Mouse (Mus musculus) liver, embryonic 13.5 days (tissue): Measurements from ENCODE around the gene Slc2a3. TPM values are rescaled to one million over a fixed set of nuclear protein-coding genes. Genes with fewer than 3 reads are reported as not detected.

Experiments
- ATAC-seq: fragments of 200-750 bp; cut with Nextera tagmentation; 2 replicates; pipeline ENCODE4 v1.8.0; 2017; ENCODE audit warnings: low read depth, mild to moderate bottlenecking, moderate number of reproducible peaks, moderate library complexity
- DNase-seq: peaks from one replicate; pipeline ENCODE4 v3.0.0; 2022
- H3K27ac ChIP-seq: fragments of 300-500 bp; sonication (generic); 2 replicates; pipeline ENCODE4 v1.5.1; 2015; ENCODE audit warnings: moderate library complexity, mild to moderate bottlenecking, inconsistent platforms
- H3K27me3 ChIP-seq: fragments of 300-500 bp; sonication (generic); 2 replicates; pipeline ENCODE4 v1.6.1; 2015; ENCODE audit warnings: mild to moderate bottlenecking, inconsistent platforms
- H3K36me3 ChIP-seq: fragments of 300-500 bp; sonication (generic); 2 replicates; pipeline ENCODE4 v1.6.1; 2015; ENCODE audit warnings: mild to moderate bottlenecking, inconsistent platforms
- H3K4me1 ChIP-seq: fragments of 300-500 bp; sonication (generic); replicated peaks from 2 replicates; pipeline ENCODE4 v1.6.1; 2015; ENCODE audit warnings: inconsistent platforms
- H3K4me2 ChIP-seq: fragments of 300-500 bp; sonication (generic); 2 replicates; pipeline ENCODE4 v1.6.1; 2015; ENCODE audit warnings: inconsistent platforms, mild to moderate bottlenecking, moderate library complexity
- H3K4me3 ChIP-seq: fragments of 300-500 bp; sonication (generic); replicated peaks from 2 replicates; pipeline ENCODE4 v1.5.1; 2015; ENCODE audit warnings: mild to moderate bottlenecking, inconsistent platforms
- H3K9ac ChIP-seq: fragments of 300-500 bp; sonication (generic); 2 replicates; pipeline ENCODE4 v1.6.1; 2015; ENCODE audit warnings: mild to moderate bottlenecking, inconsistent platforms
- H3K9me3 ChIP-seq: fragments of 300-500 bp; sonication (generic); replicated peaks from 2 replicates; pipeline ENCODE4 v1.6.1; 2016; ENCODE audit warnings: inconsistent platforms
- WGBS: fragments of 180-500 bp; shearing (Covaris S2); methylation state at CpG from one replicate; pipeline ENCODE4 v1.1.7; 2015; ENCODE audit not compliant: insufficient replicate concordance; 5-methylcytosine and 5-hydroxymethylcytosine counted together
- polyA plus RNA-seq: library from polyadenylated mRNA; unstranded; fragments of >200 nt; fragmentation: Nextera tagmentation; extraction: Ambion mirVana; gene quantifications from 2 replicates; pipeline ENCODE4 v1.2.1, GENCODE M21; 2015

Slc2a3 gene
- polyA plus RNA-seq, 1 experiment from 2014 or later, result 18.6 TPM

- H3K4me2 ChIP-seq, result no peak overlapping the region
- no peaks in the 10 kb centered on the region for H3K27me3 ChIP-seq
- peaks cover 44% of the 10 kb centered on the region for H3K4me1 ChIP-seq
- H3K27ac ChIP-seq, result peak overlapping the region; percentile 59; the same call in 1 of the 2 replicates
- ATAC-seq (peak; percentile 30), DNase-seq (peak; percentile 79)
- no peak overlapping the region for H3K9ac ChIP-seq
- no peak overlapping the region for H3K4me3 ChIP-seq
- WGBS, result 3% methylated on average over 5 of the region's 5 CpGs
- no peaks in the 10 kb centered on the region for H3K9me3 ChIP-seq
- no peaks in the 10 kb centered on the region for H3K36me3 ChIP-seq
Measured at GRCm38 (mm10) chr6:122804418-122804817, 3.0 kb upstream of the Slc2a3 start.

GRCm38 (mm10) chr6:122801801-122802514 lies 518 bp upstream of the Slc2a3 start:
- peak overlapping the region; percentile 94 for H3K9ac ChIP-seq
- H3K27ac ChIP-seq, result peak overlapping the region; percentile 88
- H3K36me3 ChIP-seq, result peaks cover 1% of the 10 kb centered on the region; the same call in 1 of the 2 replicates
- peak overlapping the region; percentile 75 for H3K4me3 ChIP-seq
- ATAC-seq (peak; percentile 81), DNase-seq (peak; percentile 62)
- WGBS, result 2% methylated on average over 34 of the region's 34 CpGs
- H3K9me3 ChIP-seq, result no peaks in the 10 kb centered on the region
- no peaks in the 10 kb centered on the region for H3K27me3 ChIP-seq
- H3K4me2 ChIP-seq, result peak overlapping the region; percentile 95
- peaks cover 40% of the 10 kb centered on the region for H3K4me1 ChIP-seq

- ATAC-seq (peak; percentile 29), DNase-seq (no peak)
- WGBS, result 17% methylated on average over 10 of the region's 10 CpGs
Measured at GRCm38 (mm10) chr6:122800640-122801300, 670 bp downstream of the Slc2a3 start.

GRCm38 (mm10) chr6:122795254-122795935 lies 6.0 kb downstream of the Slc2a3 start:
- no peaks in the 10 kb centered on the region for H3K27me3 ChIP-seq
- ATAC-seq, result no peak
- H3K27ac ChIP-seq, result no peak overlapping the region
- no peaks in the 10 kb centered on the region for H3K9me3 ChIP-seq
- peaks cover 29% of the 10 kb centered on the region for H3K36me3 ChIP-seq
- H3K4me1 ChIP-seq, result peaks cover 4% of the 10 kb centered on the region; the same call in 1 of the 2 replicates
- H3K9ac ChIP-seq, result no peak overlapping the region
- H3K4me2 ChIP-seq, result no peak overlapping the region
- H3K4me3 ChIP-seq, result no peak overlapping the region
- no peak for DNase-seq
- WGBS, result 72% methylated on average over 8 of the region's 8 CpGs

More at GRCm38 (mm10) chr6:122800640-122801300, 670 bp downstream of the Slc2a3 start:
- Histone ChIP-seq H3K9ac (peak overlapping the region; percentile 94), H3K4me2 (peak overlapping the region; percentile 95), H3K27me3 (no peaks in the 10 kb centered on the region), H3K4me1 (peaks cover 40% of the 10 kb centered on the region), H3K27ac (peak overlapping the region; percentile 88), H3K36me3 (peaks cover 9% of the 10 kb centered on the region), H3K4me3 (peak overlapping the region; percentile 75), H3K9me3 (no peaks in the 10 kb centered on the region)

- 50% methylated on average over 5 of the region's 5 CpGs for WGBS
- Histone ChIP-seq H3K4me3 (no peak overlapping the region), H3K4me2 (no peak overlapping the region), H3K36me3 (no peaks in the 10 kb centered on the region), H3K27ac (no peak overlapping the region), H3K4me1 (peaks cover 24% of the 10 kb centered on the region), H3K27me3 (no peaks in the 10 kb centered on the region), H3K9ac (no peak overlapping the region), H3K9me3 (no peaks in the 10 kb centered on the region)
- peak; percentile 27 for DNase-seq
- no peak for ATAC-seq
Measured at GRCm38 (mm10) chr6:122786275-122786674, 15.2 kb downstream of the Slc2a3 start.

GRCm38 (mm10) chr6:122784866-122785265 lies 16.6 kb downstream of the Slc2a3 start:
- Histone ChIP-seq H3K27me3 (no peaks in the 10 kb centered on the region), H3K9ac (no peak overlapping the region), H3K9me3 (no peaks in the 10 kb centered on the region), H3K36me3 (no peaks in the 10 kb centered on the region), H3K4me2 (no peak overlapping the region), H3K4me3 (no peak overlapping the region), H3K27ac (no peak overlapping the region), H3K4me1 (peaks cover 31% of the 10 kb centered on the region)
- DNase-seq (no peak), ATAC-seq (no peak)
- 89% methylated on average over 3 of the region's 3 CpGs for WGBS

- no peaks in the 10 kb centered on the region for H3K9me3 ChIP-seq
- no peak overlapping the region for H3K4me3 ChIP-seq
- H3K4me1 ChIP-seq, result peaks cover 31% of the 10 kb centered on the region
- no peak overlapping the region for H3K4me2 ChIP-seq
- WGBS, result 18% methylated on average over 3 of the region's 3 CpGs
- H3K27me3 ChIP-seq, result no peaks in the 10 kb centered on the region
- peak overlapping the region; percentile 3; the same call in 1 of the 2 replicates for H3K27ac ChIP-seq
- H3K9ac ChIP-seq, result no peak overlapping the region
- H3K36me3 ChIP-seq, result no peaks in the 10 kb centered on the region
- DNase-seq (no peak), ATAC-seq (no peak)
Measured at GRCm38 (mm10) chr6:122782164-122782563, 19.3 kb downstream of the Slc2a3 start.

- WGBS, result 66% methylated on average over 4 of the region's 4 CpGs
- Histone ChIP-seq H3K4me2 (no peak overlapping the region), H3K27ac (no peak overlapping the region), H3K36me3 (no peaks in the 10 kb centered on the region), H3K27me3 (no peaks in the 10 kb centered on the region), H3K9ac (no peak overlapping the region), H3K4me3 (no peak overlapping the region), H3K9me3 (no peaks in the 10 kb centered on the region), H3K4me1 (peaks cover 28% of the 10 kb centered on the region)
- no peak for DNase-seq
- no peak for ATAC-seq
Measured at GRCm38 (mm10) chr6:122781167-122781566, 20.3 kb downstream of the Slc2a3 start.

- ATAC-seq, result no peak
Measured at GRCm38 (mm10) chr6:122779916-122780315, 21.5 kb downstream of the Slc2a3 start.

GRCm38 (mm10) chr6:122776040-122776439 lies 25.4 kb downstream of the Slc2a3 start:
- H3K4me1 ChIP-seq, result peaks cover 5% of the 10 kb centered on the region; the same call in 1 of the 2 replicates
- H3K36me3 ChIP-seq, result no peaks in the 10 kb centered on the region
- DNase-seq (no peak), ATAC-seq (no peak)
- no peak overlapping the region for H3K27ac ChIP-seq
- no peak overlapping the region for H3K4me3 ChIP-seq
- no peaks in the 10 kb centered on the region for H3K9me3 ChIP-seq
- no peak overlapping the region for H3K9ac ChIP-seq
- H3K27me3 ChIP-seq, result no peaks in the 10 kb centered on the region
- 84% methylated on average over 7 of the region's 7 CpGs for WGBS
- H3K4me2 ChIP-seq, result no peak overlapping the region

More at GRCm38 (mm10) chr6:122779916-122780315, 21.5 kb downstream of the Slc2a3 start:
- no peak overlapping the region for H3K9ac ChIP-seq
- no peaks in the 10 kb centered on the region for H3K27me3 ChIP-seq
- no peak overlapping the region for H3K4me2 ChIP-seq
- no peaks in the 10 kb centered on the region for H3K9me3 ChIP-seq
- no peak overlapping the region for H3K27ac ChIP-seq
- whole genome bisulfite sequencing, result 76% methylated on average over 1 of the region's 1 CpGs
- no peak overlapping the region for H3K4me3 ChIP-seq
- H3K4me1 ChIP-seq, result peaks cover 20% of the 10 kb centered on the region
- H3K36me3 ChIP-seq, result no peaks in the 10 kb centered on the region
- no peak for DNase-seq

- H3K9ac ChIP-seq, result no peak overlapping the region
- H3K4me2 ChIP-seq, result no peak overlapping the region
- no peaks in the 10 kb centered on the region for H3K27me3 ChIP-seq
- no peaks in the 10 kb centered on the region for H3K36me3 ChIP-seq
- whole genome bisulfite sequencing, result 87% methylated on average over 1 of the region's 1 CpGs
- H3K4me1 ChIP-seq, result no peaks in the 10 kb centered on the region
- H3K27ac ChIP-seq, result no peak overlapping the region
- no peaks in the 10 kb centered on the region for H3K9me3 ChIP-seq
- ATAC-seq, result no peak
- H3K4me3 ChIP-seq, result no peak overlapping the region
- DNase-seq, result no peak
Measured at GRCm38 (mm10) chr6:122774345-122774744, 27.1 kb downstream of the Slc2a3 start.
